Mouse (Mus musculus) E14TG2a.4 (cell line): Measurements from ENCODE around the gene Clec9a.

Experiments used
- H3K27me3 ChIP-seq: 2 replicates; pipeline ENCODE4 v1.6.1; 2014; ENCODE audit warnings: low read length, control low read depth; ENCODE audit not compliant: insufficient read depth
- H3K36me3 ChIP-seq: 2 replicates; pipeline ENCODE4 v1.6.1; 2014; ENCODE audit warnings: low read length, control low read depth; ENCODE audit not compliant: insufficient read depth
- H3K4me1 ChIP-seq: replicated peaks from 2 replicates; pipeline ENCODE4 v1.6.1; 2014; ENCODE audit warnings: low read depth, low read length, control low read depth
- H3K4me3 ChIP-seq: replicated peaks from 2 replicates; pipeline ENCODE4 v1.5.1; 2014; ENCODE audit warnings: mild to moderate bottlenecking, low read length
- H3K9me3 ChIP-seq: 2 replicates; pipeline ENCODE4 v1.6.1; 2014; ENCODE audit warnings: low read length, control low read depth
- CTCF ChIP-seq: conservative IDR thresholded peaks from 2 replicates; pipeline ENCODE4 v1.5.1; 2014; ENCODE audit warnings: low read length
- NANOG ChIP-seq: IDR thresholded peaks from 2 replicates; pipeline ENCODE4 v1.6.1; 2014; ENCODE audit warnings: borderline replicate concordance, low read length, mixed read lengths
- POU5F1 ChIP-seq: IDR thresholded peaks from 2 replicates; pipeline ENCODE4 v1.6.1; 2014; ENCODE audit warnings: low read length, borderline replicate concordance

The Clec9a gene

DNA sequence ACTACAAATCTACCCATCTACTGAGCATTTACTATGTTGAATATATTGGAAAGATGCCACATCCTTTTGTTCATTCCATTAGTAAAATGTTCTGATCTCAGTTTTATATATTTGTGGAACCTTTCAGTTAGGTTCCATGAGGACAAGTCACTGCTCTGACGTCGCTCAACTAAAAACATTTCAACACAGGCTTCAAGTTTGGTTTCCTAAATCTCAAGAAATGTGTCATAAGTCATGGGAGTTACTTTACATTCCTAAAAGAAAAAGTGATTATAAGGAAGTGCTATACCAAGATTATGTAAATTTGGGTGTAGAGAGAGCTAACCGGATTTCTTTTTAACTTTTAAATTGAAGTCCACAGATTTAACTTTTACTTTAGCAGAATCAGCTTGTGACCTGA is 27.4 kb downstream of the Clec9a start:
- Histone ChIP-seq H3K9me3 (no peaks in the 10 kb centered on the region), H3K36me3 (no peaks in the 10 kb centered on the region), H3K27me3 (no peaks in the 10 kb centered on the region), H3K4me3 (no peak overlapping the region), H3K4me1 (no peaks in the 10 kb centered on the region)
- no peak for TF ChIP-seq CTCF
- TF ChIP-seq POU5F1 = no peak
- TF ChIP-seq NANOG = no peak

DNA sequence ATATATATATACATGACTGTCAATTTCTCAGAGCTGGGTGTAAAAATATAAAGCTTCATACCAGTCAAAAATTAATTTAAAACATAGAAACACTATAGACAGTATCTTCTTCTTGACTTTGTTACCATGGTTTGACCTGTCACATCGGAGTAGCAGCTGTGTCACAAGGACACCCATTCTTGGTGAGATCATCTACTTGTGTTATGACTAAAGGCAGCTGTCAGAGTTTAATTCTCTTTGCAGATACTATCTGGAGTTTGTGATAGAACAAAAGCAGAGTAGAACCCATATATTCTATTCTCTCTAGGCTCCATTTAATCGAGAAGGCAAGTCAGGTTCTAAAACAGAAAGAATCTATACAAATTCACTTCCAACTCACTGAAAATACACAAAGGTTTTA is 29.4 kb downstream of the Clec9a start:
- TF ChIP-seq POU5F1 (no peak), CTCF (no peak)
- no peaks in the 10 kb centered on the region for H3K4me1 ChIP-seq
- H3K9me3 ChIP-seq = no peaks in the 10 kb centered on the region
- no peak overlapping the region for H3K4me3 ChIP-seq
- no peaks in the 10 kb centered on the region for H3K36me3 ChIP-seq
- H3K27me3 ChIP-seq = no peaks in the 10 kb centered on the region

DNA sequence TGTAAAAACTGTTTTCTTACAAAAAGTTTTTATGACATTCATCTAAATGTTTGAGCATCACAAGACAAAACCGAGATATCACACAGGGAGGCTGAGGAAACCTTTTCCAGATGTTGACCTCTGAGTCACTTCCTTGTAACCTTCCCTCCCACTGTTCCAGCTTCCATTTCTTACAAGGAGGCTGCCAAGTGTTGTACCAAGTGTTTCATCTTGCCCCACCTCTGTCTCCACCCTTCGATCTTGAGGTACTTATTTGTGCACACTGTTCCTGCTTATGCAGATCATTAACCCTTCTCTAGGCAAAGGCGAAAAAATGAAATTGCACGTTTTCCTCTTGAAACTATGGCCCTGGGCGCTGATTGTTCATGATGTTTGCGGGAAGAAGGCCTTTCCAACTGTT is 41.1 kb downstream of the Clec9a start:
- H3K9me3 ChIP-seq = no peaks in the 10 kb centered on the region
- no peaks in the 10 kb centered on the region; the same call in 1 of the 2 replicates for H3K4me1 ChIP-seq
- TF ChIP-seq CTCF = no peak
- no peak for TF ChIP-seq NANOG
- no peak for TF ChIP-seq POU5F1
- H3K36me3 ChIP-seq = no peaks in the 10 kb centered on the region
- no peak overlapping the region for H3K4me3 ChIP-seq
- no peaks in the 10 kb centered on the region for H3K27me3 ChIP-seq

DNA sequence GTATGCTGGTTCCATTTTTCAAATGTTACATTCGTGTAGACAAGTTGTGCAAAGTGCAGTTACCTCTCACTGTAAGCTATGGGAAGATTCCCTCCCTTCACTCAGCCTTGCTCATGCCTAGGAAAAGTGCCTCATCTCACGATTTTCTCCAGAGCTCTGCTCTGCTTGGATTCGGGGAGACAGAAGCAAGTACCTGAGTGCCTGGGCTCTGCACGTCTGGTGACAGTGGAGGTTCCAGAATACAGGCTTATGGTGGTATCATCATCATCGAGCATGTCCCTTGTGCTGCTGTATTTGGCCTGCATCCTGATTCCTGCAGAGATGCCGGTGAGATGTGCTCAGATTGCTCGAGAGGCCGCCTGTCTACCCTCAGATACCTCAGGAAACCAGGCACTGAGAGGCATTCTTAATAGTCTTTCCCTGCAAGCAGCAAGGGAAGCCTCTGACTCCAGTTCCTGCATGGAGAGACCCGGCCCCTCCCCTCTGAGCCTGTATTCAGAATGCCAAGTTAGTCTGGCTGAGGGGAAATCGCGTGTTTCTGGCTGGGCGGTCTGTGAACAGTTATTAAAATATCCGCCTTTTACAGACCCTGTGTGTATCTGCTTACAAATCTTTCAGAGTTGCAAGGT is 42.9 kb downstream of the Clec9a start, which contains the start of gene Clec1a:
TSS of gene Clec1a (minus strand) at position 590 of the 629 bp plus-strand sequence.
- Histone ChIP-seq H3K27me3 (no peaks in the 10 kb centered on the region), H3K4me1 (no peaks in the 10 kb centered on the region; the same call in 1 of the 2 replicates), H3K4me3 (no peak within 1 kb of the TSS), H3K9me3 (no peaks in the 10 kb centered on the region), H3K36me3 (no peaks in the 10 kb centered on the region)
- TF ChIP-seq CTCF (no peak), NANOG (no peak), POU5F1 (no peak)

DNA sequence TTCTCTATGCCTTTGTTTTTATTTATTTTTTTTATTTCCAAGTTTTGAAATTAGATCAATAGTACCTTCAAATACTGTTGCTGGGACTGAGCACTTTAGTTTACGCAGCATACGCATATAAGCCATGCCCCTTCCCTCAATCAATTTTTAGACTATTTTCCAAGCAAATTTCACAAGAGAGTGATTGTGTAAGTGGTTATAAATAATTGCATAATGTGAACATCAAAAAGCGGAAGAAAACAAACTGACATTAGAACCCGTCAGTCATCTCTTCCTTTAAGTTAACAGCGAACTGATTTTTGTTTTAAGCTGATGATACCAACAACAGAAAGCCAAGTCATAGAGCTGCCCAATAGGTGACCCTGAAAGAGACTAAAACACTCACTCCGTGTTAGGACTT is 62.7 kb downstream of the Clec9a start:
- H3K36me3 ChIP-seq = no peaks in the 10 kb centered on the region
- no peak for TF ChIP-seq CTCF
- no peak for TF ChIP-seq NANOG
- no peaks in the 10 kb centered on the region for H3K27me3 ChIP-seq
- no peaks in the 10 kb centered on the region for H3K4me1 ChIP-seq
- H3K4me3 ChIP-seq = no peak overlapping the region
- H3K9me3 ChIP-seq = no peaks in the 10 kb centered on the region

DNA sequence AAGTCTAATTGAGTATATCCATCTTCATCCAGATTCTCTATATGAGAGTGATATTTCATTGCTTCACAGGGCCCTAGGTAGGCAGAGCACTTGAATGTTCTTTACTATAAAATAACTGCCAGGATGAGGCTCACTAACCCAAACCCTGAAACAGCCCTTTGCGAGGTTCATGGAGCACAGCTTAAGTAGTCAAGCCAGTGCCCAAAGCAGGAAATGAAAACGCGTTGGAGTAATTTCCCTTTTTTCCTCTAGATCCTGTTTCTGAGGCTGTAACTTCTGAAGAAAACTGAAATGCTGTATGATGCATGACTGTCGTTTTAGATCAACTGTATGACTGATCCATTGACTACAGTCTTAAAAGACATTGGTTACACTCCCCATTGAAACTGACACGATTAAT is 64.0 kb downstream of the Clec9a start:
- Histone ChIP-seq H3K4me1 (no peaks in the 10 kb centered on the region), H3K36me3 (no peaks in the 10 kb centered on the region), H3K4me3 (no peak overlapping the region), H3K9me3 (no peaks in the 10 kb centered on the region), H3K27me3 (no peaks in the 10 kb centered on the region)
- TF ChIP-seq NANOG = no peak
